Mouse (Mus musculus) layer of hippocampus, postnatal 25 days (tissue): ENCODE measurements around the gene Poglut1. TPM values are rescaled to one million over a fixed set of nuclear protein-coding genes. Genes with fewer than 3 reads are reported as not detected.
"Not testable (repeated sequence)": the region's sequence is repeated elsewhere in the genome, so short reads cannot be mapped to it uniquely, and the experiment has no call there.

ENCODE experiments used
- DNase-seq, 2 experiments: peaks; one replicate each; pipeline ENCODE4 v3.0.0; 2022; ENCODE audit warnings: mixed read lengths in 2 of 2, low spot score in 1 of 2; ENCODE audit errors: extremely low spot score in 1 of 2
- total RNA-seq, 2 experiments: library from RNA; stranded (reverse); gene quantifications; 2 replicates each; pipeline ENCODE4 v1.2.3; 2021

Gene Poglut1
- total RNA-seq, 2 experiments from 2014 or later = 44.7 to 48.6 TPM

DNA sequence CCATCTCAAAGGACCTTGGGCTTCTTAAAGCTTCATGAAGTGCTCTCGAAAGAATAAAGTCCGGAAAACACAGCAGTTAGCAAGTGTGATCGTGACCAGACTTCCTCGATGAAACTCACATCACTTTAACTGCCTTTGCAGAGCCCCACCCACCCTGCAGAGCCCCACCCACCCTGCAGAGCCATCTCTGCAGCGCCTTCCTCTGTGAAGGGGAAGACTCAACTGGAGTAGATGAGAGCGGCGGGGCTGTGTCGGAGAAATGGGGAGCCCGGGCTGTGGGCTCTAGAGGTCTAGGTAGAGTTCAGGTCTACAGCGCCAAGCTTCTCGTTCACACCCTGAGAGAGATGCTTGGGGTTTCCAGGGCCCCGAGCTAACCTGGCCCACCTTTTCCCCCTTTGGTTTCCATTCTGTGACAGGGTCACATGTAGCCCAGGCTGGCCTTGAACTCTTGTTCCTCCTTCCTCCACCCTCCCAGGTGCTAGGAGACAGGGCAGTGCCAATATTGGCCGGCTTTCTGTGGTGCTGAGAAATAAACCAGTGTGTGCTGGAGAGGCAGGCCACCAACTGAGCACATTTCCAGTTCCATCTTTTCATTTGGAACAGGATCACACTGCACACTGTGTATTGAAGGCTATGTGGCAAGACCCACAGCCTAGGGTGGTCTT, 11.2 kb downstream of the Poglut1 start:
- DNase-seq = no peak

DNA sequence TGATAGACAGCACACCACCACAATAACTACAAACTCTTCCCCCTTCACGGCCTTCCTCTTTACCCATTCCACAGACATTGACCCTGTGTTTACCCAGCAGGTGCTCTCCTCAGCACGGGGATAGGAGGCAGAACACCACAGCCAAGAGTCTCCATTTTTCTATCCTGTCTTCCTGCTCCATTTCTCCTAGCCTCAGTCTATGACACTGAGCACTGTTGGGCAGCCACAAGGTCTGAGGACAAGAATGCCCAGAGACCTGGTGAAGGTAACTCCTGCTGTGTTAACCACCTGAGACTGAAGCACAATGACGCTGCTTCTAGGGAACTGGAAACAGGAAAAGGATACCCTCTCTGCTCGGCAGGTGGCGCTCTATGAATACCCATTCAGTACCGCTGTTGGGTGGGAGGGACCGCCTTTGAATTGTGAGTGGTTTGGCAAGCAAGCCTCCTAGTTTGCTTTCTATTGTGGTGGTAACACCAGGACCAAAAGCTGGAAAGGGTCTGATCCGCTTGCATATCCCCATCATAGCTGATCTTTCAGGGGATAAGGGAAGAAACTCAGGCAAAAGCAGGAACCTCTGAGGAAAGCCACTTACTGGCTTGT, 13.4 kb downstream of the Poglut1 start:
- peak; percentile 53 to 86 for DNase-seq

DNA sequence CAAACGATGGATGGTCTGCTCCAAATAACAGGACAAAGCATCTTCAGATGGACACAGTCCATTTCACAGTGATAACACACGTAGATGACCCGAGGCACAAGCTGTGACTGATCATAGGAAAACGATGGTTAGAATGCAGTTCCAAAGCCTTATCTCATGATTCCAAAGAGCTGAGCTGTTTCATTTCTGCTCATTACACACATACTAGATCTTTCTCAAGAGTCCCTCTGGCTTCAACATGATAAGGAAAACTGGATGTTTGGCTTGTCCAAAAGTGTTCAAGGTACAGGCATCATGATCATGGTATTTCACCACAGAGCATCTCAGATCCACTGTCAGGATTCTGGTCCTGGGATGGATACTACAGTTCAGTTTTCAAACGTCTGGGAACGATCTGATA, 23.8 kb downstream of the Poglut1 start:
- no peak for DNase-seq

DNA sequence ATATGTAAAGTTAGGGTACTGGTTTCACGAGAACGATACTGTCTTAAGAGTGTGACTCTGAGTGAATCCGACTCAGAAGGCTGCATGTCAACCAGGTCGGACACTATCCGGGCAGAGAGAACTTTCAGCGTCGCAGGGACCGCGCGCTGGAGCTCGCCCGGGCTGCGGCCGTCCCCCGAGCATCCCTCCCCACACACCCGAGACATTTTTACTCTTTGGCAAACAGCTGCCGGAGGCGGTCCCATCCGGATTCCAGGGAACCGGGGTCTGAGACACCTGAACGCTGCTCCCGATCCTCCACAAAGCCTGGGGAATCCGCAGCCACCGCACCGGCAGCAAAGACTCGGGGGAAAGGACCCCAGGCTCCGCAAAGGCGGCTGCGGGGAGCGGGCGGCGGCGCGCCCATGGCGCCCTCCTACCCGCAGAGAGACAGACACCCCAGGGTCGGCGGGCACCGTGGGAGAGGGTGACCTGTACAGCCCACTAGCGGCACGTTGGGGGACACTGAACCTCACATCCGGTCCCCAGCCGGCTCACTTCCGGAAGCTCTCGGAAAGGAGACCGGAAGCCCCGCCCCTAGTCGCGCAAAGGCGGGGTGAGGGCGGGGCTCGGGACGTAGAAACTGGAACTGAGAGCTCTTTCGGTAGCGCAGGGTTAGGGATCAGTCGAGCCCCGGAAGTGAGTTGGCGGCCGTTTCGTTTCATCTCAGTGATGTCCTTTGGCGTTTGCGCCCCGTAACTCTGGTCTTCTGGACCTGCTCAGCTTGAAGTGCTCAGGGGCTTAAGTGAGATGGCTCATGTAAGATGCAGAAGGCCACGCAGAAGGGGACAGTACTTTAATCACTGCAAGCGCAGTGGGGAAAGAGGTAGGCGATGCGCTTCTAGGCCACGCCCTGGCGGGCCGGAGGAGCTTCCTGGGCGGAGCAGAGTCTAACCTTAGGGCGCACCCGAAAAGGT, 27.7 kb downstream of the Poglut1 start, which contains the start of gene Timmdc1:
Timmdc1 (minus strand) TSS at position 535 of the 956 bp plus-strand sequence.
- peak; percentile 90 to 93 for DNase-seq

DNA sequence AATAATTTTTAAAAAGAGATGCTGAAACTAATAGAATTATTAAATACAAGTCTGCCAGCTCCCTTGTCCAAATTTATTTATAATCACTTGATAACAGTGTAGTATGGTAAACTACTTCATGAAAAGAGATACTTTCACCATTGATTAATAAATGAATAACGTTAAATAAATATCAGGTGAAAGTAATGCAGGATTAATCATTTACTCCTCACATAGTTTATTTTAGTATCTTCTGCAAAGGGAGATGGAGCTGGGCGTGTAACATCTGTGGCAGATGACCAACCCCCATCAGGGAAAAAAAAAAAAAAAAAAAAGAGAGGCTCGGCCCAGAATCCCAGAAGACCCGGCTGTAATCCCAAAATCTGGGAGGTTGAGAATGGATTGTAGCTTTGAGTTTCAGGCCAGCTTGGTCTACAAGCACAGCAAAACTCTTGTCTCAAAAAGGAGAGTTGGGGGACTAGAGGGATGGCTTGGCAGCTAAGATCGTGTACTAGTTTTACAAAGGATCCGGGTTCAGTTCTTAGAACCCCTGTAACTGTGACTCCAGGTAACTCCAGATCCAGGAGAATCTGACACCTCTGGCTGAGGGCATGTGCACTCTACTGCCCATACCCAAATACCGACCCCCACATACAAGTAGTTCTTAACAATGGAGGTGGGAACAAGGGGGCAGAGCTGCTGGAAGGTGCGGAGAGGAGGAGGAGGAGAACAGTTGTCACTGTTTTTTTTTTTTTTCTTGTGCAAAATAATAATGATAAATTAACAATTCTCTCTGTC, 28.7 kb downstream of the Poglut1 start:
- no peak for DNase-seq

DNA sequence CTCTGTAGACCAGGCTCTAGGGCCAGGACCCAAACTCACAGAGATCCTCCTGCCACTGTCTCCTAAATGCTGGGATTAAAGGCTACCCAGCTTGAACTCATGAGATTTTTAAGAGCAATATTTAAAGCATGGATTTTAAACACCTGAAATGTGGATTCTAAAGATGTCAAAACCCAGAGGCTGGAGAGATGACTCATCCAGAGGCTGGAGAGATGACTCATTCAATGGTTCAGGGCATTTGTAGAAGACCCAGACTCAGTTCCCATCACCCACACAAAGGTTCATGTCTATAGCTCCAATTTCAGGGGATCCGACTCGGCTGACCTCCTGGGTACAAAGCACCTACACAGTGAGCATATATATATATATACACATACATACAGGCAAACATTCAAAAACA, 30.9 kb downstream of the Poglut1 start:
- no peak for DNase-seq

DNA sequence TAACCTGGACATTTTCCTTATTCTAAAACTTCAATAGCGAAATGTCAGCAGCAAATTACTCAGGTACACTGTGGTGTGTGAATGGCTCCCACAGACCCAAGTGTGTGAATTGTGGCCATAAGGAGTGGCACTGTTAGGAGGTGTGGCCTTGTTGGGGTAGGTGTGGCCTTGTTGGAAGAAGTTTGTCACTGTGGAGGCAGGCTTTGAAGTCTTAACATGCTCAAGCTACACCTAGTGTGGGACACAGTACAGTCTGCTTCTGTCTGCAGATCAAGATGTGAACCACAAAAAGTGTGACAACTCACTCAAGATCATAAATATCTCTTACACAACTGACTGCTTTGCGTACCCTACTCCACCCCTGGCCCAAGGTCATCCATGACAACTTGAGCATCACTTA, 39.2 kb downstream of the Poglut1 start:
- no peak for DNase-seq

DNA sequence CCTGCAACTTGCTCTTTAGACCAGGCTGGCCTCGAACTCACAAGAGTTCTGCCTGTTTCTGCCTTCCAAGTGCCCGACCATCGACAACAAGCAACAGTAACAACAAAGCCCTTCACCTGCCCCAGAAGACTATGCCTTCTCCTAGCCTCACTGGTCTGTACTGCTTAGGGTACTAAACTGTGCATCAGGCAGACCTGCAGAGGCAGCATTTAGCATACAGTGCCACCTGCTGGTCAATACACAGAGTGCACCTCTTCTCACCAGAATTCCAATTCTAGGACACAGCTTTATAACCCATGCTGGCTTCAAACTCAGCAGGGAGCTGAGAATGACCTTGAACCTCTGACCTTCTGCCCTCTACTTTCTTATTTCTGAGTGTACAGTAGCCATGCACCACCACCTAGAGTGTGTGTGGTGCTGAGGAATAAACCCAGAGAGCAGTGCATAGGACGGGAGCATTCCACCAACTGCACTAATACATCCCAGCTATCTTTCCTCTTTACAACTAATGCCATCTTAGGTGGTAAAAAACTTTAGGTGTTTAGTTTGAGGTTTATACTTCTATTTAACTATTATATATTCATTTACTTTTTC, 43.9 kb downstream of the Poglut1 start:
- peak; percentile 42 to 58 for DNase-seq

DNA sequence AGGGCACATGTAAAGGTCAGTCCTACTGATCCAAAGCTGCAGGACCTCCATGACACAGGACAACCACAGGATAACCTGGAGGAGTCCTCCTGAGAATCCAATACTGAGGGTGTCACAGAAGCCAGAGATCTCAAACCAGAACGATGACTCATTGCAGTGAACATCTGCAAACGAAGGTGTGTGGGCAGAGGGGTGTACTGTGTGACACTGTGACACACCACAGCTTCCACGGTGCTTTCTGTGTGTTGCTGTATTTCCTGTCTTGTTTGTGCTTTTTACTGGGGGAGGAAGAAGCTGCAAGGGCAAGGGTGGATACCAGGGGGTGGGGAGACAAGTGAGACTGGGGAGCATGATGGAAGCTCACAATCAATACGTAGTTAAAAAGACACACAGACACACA, 46.5 kb downstream of the Poglut1 start:
- no peak for DNase-seq

DNA sequence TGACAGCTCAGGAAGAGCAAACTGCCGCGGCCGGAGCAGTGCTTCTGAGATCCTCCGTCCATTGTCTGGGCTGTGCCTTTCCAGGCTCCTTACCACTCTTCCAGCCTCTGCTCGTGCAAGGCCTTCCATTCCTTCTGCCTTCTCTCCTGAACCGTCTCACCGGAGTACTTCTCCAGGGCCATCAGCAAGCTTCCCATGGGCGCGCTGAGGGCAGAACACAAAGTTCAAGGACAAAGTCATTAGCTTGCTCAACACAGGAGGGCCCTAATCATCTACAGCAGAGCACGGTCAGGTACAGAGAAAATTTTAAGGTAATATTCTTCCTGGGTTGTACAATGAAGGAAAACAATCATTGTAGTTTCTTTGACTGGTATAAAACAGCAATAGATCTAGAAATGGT, 47.6 kb downstream of the Poglut1 start:
- no peak for DNase-seq

DNA sequence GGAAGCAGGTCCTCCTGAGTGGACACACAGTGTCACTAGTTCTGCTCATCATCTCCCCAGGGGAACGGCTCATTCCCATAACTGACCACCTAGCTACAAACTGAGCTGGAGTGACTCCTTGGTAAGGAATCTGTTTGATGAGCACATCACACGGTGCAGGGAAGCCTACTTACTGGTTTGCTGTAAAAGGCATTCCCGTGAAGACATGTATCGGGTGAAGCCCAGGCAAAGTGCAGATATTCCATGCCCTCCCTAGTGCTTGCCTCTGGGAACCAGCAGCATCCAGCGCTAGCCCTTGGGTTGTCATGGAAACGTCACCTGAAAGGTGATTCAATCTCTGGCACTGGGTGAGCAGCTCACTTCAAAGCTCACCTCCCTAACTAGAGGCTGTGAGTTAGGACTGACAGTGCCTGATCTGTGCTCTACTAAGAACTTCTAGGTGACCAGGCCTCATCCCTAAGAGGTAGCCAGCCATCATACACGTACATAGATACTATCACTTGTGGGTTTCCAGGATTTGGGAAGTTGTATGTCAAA, 53.4 kb downstream of the Poglut1 start:
- no peak for DNase-seq

DNA sequence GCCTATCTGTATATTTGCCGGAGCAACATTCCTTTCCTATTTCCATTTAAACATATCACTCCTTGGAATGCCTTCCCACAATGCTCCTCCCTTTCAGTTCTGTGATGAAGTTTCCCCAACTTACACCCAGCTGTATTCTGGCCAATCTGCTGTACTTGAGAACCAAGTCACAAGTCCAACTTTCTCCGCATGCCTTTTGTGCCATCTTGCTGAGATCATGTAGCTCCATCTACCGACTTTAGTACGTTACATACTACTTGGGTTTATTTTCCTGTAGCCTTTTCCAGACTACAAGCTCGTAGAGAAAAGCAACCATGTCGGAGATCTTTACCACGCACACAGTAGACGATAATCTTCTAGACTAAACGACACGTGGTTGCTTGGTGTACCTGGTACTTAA, 56.2 kb downstream of the Poglut1 start:
- no peak for DNase-seq

DNA sequence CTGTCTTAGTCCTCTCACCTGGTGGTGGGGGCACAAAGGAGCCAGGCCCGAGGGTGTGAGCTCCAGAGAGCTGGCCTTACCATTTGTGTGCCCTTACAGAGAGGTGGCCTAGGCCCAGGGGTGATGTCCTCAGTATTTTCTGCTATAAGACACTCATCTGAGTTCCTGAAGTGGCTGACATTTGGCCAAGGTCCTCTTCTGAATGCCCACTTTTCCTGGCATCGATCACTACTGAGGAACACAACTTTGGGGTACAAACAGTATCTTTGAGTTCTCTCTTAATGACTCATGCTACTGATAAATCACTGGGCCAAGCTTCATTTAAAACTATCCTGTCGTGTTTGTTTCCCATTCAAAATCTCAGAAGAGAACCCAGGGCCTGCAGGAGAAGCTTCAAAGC, 57.5 kb downstream of the Poglut1 start:
- no peak for DNase-seq

DNA sequence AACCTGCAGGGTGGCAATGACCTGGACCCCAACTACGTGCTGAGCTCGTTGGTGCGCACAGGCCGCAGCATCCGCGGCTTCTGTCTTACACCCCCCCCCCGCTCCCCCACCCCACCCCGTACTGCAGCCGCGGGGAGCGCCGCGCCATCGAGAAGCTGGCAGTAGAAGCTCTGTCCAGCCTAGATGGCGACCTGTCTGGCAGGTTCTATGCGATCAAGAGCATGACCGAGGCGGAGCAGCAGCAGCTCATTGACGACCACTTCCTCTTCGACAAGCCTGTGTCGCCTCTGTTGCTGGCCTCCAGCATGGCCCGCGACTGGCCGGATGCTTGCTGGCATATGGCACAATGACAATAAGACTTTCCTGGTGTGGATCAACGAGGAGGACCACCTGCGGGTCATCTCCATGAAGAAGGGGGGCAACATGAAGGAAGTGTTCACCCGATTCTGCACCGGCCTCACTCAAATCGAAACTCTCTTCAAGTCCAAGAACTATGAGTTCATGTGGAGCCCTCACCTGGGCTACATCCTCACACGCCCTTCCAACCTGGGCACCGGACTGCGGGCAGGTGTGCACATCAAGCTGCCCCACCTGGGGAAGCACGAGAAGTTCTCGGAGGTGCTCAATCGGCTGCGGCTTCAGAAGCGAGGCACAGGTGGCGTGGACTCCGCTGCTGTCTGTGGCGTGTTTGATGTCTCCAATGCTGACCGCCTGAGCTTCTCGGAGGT, 66.3 kb downstream of the Poglut1 start:
- no peak for DNase-seq

DNA sequence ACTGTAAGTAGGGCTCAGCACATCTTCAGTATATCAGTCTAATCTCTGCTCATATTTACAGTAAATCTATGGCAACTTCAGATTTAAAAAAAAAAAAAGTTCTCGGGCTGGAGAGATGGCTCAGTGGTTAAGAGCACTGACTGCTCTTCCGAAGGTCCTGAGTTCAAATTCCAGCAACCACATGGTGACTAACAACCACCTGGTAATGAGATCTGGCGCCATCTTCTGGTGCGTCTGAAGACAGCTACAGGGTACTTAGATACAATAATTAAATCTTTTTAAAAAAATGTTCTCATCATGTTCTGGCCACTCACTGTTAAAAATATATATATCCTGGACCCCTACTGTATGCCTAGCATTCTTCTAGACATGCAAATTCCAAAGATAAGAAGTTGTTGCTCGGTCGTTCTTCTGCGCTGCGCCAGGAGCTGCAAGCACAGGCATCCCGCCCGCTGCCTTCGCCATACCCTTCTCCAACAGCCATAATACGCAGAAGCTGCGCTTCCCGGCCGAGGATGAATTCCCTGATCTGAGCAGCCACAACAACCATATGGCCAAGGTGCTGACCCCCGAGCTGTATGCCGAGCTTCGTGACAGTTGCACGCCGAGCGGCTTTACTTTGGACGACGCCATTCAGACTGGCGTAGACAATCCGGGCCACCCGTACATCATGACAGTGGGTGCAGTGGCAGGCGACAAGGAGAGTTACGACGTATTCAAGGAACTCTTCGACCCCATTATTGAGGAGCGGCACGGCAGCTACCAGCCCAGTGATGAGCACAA, 67.1 kb downstream of the Poglut1 start:
- DNase-seq = peak in 1 of 2 experiments; percentile 47

DNA sequence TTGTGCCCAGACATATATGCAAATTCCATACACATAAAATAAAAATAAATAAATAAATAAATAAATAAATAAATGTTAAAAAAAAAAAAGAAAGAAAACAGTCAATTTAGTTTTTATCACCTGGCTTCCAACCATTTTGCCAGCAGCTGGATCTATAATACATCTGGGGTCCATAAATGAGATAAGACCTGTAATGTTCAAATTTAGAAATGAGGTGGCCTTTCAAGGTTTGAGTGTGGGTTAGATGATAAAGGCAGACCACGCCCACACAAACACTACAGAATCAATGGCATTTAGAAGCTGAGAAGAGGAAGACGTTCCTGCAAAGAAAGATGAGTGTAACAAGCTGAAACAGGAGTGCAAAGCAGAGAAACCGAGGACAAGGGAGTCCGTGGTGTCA, 68.7 kb downstream of the Poglut1 start:
- DNase-seq = no peak

DNA sequence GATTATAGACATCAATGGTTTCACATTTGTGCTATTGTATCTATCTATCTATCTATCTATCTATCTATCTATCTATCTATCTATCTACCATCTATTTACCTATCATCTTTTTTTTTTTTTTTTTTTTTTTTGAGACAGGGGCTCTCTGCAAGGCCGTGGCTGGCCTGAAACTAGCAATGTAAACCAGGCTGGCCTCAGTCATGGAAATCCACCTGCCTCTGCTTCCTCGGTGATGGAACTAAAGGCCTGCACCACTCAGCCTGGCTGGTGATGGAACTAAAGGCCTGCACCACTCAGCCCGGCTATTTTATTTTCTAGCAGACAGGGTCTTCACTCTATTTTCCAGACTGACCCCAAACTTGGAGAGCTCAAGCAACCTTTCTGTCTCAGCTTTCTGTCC, 71.8 kb downstream of the Poglut1 start:
- DNase-seq = no peak

DNA sequence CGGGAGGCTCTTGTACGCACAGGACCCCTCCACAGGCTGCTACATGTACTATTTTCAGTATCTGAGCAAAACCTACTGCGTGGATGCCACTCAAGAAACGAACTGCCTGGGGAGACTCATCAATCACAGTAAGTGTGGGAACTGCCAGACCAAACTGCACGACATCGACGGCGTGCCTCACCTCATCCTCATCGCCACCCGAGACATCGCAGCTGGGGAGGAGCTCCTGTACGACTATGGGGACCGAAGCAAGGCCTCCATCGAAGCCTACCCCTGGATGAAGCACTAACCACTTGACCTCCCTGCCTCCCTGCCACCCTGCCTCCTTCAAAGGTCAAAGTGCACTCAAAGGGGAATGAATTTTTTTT, 72.8 kb downstream of the Poglut1 start:
- DNase-seq = not testable (repeated sequence)
